Mouse (Mus musculus): ENCODE data around the gene Nhp2.
"Not testable (repeated sequence)": the region's sequence is repeated elsewhere in the genome, so short reads cannot be mapped to it uniquely, and the experiment has no call there.

Nhp2 gene

GRCm38 (mm10) chr11:51658291-51658690 is 38.8 kb downstream of the Nhp2 start:
- DNase-seq (ENCODE audit: low spot score in 2 of 2) = no peak

GRCm38 (mm10) chr11:51658705-51659104 is 39.2 kb downstream of the Nhp2 start:
- DNase-seq (ENCODE audit: low spot score in 2 of 2) = no peak

GRCm38 (mm10) chr11:51661867-51662365 is 42.4 kb downstream of the Nhp2 start:
- no peak for DNase-seq (ENCODE audit: low spot score in 2 of 2)

GRCm38 (mm10) chr11:51662632-51663031 is 43.1 kb downstream of the Nhp2 start:
- DNase-seq (ENCODE audit: low spot score in 2 of 2) = no peak

DNA sequence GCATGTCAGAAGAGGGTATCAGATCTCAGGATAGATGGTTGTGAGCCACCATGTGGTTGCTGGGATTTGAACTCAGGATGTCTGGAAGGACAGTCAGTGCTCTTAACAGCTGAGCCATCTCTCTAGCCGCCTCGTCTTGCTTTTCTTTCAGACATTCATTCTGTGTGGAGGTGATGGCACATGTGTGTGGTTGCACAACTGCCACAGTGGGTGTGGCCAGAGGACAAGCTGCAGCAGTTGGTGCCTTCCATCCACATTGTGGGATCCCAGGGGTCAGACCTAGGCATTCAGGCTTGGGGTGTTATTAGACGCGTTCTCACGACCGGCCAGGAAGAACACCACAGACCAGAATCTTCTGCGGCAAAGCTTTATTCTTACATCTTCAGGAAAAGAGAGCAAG is 45.2 kb downstream of the Nhp2 start:
- DNase-seq (ENCODE audit: low spot score in 2 of 2) = not testable (repeated sequence)

DNA sequence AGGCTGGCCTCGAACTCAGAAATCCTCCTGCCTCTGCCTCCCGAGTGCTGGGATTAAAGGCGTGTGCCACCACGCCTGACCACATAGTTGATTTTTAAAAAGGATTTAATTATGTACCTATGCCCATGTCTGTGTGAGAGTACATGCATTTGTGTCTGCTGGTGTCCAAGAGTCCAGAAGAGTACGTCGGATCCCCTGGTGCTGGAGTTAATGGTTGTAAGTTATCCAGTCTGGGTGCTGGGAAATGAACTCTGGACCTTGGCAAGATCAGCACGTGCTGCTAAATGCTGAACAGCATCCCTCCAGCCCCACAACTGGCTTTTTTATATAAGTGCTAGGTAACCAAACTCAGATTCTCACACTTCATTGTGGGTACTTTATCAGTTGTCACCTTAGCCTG is 51.3 kb downstream of the Nhp2 start:
- DNase-seq (ENCODE audit: low spot score in 2 of 2) = no peak

GRCm38 (mm10) chr11:51671376-51671775 is 51.8 kb downstream of the Nhp2 start:
- DNase-seq (ENCODE audit: low spot score in 2 of 2) = no peak

DNA sequence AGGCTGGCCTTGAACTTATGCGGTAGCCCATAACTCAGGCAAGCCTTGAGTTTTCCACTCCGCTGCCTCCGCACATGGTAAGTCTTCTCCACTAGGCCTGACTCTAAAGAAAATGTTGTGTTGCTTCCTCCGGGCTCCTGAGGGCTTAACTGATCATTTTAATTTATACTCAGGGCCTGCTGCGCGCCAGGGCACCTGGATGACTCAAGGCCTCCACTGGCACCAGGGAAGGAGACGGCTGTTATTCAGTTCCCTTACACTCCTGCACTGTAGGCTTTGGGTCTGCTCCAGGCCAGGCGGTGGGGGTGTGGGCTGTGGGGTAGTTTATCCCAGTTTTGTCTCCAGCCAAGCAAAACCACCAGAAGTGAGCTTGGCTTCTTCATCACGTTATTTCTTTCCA is 53.8 kb downstream of the Nhp2 start:
- no peak for DNase-seq (ENCODE audit: low spot score in 2 of 2)

Data from right cerebral cortex, adult 2 months (tissue).